Mouse (Mus musculus): ENCODE measurements around the gene E030018B13Rik.
A peak's percentile ranks its signal among the peaks of the same experiment; 100 is the strongest.

The E030018B13Rik gene

DNA sequence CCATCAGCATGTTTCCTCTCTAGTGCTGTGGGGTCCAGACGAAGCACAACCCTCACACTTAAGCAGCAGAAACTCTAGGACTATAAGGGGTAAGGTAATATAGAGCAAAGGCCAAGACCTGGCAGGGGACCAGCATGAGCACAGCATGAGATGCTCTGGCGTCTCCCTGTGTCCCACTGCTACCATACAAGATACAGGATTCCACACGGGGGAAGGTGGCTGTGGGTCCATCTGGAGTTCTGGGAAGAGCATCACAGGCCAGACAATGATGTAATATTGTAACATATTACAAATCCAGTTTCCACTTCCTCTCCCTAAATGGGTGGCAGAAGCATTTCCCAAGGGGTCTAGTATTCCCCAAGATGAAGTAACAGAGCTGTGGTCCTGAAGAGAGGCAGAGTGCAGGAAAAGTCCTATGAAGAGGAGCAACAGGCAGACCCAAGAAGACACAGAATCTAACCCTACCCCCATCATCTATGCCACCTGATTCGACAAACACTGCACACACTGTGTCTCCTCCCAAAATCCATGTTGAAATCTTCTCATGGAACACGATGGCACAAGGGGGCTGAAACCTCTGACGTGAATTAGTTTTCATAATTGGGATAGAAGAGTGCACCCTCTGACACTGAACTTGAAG is at the start of gene E030018B13Rik:
E030018B13Rik (plus strand) TSS at position 590 of the 640 bp plus-strand sequence.
- DNase-seq (ENCODE audit: low spot score): no peak

DNA sequence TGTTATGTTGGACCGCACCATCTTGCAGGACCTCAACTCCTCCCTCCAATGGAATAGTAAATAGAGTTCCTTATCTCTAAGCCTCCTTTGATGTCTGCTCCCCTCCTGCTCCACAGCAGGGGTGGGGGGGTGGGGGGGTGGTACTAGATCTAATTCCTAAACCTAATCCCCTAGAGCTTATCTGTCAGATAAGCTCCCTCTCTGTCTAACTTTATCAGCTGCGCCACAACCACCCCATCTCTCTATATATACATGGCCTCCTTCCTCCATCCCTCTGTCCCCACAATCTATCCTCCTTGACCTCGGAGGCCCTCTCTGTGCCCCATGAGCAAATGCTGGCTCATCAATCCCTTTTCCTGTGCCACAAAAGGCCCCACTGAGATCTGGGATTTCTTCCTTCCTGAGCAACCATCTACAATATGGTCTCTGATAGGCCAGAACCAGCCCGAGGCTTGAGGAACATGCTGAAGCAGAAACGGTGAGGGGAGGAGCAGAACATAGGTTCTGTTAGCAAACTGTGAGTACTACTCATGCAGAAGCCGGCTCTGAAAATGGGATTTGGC is 48.2 kb upstream of the E030018B13Rik start:
- DNase-seq (ENCODE audit: low spot score): no peak

DNA sequence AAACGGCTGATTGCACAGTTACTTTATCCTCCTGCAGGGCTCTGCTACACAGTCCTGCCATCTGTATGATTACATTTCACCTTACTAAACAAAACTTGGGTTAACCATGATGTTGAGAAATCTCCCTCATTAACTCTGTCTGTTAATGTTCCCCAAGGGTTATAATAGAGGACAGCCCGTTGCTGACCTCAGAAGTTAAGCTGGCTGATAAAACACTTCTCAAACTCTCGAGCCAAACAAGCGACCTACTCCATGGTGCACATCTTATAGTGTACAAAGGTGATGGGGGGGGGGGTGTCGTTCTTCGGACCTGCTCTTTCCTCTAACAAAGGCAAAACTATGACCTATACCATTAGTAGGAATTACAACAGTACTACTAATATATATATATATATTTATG is 45.0 kb upstream of the E030018B13Rik start:
- no peak for DNase-seq (ENCODE audit: low spot score)

DNA sequence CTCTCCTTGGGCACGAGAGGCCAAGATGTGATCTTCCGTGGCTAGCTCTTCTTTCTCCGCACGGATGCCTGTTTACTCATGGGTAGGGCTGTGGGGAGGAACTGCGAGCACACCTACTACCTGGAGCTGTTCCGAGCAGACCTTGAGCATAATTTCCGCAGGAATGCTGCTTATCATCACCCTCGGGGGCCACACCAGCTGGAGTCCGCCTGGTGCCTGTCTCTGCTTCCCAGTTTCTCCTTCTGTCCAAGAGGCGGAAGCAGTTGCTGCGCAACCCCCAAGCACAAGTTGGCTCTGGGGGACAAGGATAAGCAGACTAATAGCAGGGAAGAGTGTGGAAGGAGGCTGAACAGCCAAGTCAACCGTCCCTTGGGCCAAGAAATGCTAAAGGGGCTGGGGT is 42.8 kb upstream of the E030018B13Rik start:
- no peak for DNase-seq (ENCODE audit: low spot score)

DNA sequence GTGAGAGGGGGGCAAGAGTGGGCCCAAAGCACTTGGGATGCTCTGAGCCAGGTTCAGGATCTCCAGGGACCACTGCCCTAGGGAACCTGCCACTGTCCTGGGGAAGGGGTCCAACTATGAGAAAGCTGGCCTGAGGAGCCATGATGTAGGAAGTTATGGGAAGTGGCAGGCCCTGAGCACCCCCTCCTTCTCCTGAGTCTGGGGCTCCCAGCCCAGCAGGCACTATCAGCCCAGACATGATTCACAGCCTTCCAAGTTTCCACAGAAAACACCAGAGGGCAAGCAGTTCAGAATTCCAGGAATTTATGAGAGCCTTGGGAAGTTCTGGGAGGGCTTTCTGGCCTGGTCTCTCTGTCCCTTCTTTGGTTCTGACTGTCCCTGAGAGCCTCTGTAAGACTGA is 41.0 kb upstream of the E030018B13Rik start:
- no peak for DNase-seq (ENCODE audit: low spot score)

DNA sequence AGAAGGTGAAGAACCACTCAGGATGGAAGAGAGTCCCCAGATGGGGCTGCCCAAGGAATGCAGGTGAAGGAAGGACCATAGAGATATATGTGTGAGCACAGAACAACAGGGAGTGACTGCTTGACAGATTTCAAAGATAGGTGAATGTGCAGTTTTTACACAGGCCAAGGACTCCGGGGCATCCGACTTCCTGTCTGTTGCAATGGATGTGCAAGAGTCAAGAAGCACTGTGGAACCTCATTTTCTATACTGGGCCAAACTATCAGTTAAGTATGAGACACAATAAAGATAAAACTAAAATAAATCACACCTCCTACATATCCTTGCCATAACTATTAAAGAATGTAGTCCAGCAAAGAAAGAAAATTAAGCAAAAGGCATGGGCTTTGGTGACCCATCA is 40.0 kb upstream of the E030018B13Rik start:
- DNase-seq (ENCODE audit: low spot score): no peak

DNA sequence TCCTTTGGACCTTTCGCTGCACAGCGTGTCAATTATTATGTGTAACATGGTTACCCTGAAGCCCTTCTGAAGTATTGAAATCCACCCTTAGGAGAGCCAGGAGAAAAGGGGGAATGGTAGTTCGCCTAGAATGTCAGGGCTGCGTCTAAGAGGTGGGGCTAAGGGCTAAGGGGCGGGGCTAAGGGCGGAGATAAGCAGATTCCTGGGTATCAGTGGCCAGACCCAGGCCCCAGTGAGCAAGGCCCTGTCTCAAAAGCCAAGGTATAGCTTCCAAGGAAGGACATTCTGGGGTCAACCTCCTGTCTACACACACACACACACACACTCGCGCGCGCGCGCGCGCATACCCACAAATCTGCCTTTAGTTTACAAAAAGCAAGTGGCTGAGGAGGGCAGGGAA is 39.0 kb upstream of the E030018B13Rik start:
- DNase-seq (ENCODE audit: low spot score): no peak

DNA sequence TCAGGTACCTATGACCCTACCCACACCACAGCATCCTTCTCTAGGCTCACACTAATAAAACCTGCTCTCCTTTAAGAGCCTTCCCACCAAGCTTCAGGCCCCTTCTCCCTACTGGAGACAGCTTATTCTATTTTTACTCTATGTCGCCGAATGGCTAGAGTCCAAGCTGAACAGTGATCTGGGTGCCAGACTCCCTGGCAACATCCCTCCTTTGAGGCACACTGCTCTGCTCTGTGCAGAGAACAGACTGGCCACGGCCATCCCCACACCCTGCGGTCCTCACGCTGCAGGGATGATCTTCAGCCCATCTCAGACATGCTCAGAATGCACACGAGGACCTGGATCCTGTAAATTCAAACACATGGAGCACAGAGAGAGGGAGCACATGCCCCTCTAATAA is 37.1 kb upstream of the E030018B13Rik start:
- DNase-seq (ENCODE audit: low spot score): no peak

DNA sequence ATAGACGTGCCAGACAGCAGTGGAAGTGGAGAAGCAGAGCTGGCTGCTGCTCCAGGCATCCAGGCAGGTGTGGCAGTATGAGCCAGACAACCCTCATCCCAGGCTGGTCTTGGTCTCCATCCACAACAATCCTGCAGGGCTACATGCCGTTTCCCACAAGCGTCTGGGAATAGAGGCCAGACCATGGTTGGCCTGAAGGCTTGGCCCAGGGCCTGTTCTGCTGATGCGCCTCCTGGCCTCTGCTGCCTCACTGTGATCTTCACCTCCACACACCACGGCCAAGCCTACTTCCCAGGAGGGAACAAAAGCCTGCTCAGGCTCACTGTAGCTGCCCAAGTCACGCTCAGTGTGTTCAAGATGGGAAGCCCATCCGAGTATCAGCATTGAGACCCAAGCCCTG is 33.9 kb upstream of the E030018B13Rik start:
- no peak for DNase-seq (ENCODE audit: low spot score)

DNA sequence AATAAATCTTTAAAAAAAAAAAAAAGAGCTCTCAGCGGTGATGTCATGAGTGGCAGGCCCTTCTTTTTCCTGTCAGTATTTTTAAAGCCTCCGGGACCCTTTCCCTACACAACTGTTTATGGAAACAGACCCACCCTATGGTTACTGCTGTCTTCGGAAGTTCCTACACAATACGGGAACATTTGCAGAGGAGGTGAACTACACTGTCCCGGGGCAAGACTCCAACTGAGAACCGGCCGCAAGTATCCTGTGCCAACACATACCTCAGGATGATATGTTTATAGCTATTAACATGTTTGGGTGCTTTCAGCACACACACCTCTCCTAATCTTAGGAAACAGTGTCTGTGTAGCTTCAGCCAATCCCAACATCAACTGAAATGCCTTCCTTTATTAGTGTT is 31.6 kb upstream of the E030018B13Rik start:
- DNase-seq (ENCODE audit: low spot score): no peak

DNA sequence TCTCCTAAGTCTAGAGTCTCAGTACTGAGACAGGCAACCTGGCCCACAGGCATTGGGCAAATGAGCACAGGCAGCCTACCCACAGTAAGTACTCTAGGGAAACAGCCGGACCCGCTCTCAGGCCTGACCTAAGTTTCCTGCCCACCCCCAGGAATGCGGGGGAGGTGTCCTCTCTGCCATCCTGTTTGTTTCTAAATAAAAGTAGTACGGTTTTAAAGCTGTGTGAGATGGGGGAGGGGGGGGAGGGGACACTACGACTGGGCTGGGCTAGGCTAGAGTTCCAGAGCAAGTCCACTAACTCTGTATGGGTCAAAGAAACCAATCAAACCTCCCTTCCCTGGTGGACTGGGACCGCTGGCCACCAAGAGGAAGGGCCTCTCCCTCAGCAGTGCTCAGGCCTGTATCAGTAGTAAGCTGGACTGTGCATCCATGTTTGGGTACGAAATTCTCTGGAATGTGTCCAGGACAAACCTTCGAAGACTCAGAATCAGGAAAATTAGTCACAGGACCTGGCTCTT is 29.6 kb upstream of the E030018B13Rik start:
- no peak for DNase-seq (ENCODE audit: low spot score)

DNA sequence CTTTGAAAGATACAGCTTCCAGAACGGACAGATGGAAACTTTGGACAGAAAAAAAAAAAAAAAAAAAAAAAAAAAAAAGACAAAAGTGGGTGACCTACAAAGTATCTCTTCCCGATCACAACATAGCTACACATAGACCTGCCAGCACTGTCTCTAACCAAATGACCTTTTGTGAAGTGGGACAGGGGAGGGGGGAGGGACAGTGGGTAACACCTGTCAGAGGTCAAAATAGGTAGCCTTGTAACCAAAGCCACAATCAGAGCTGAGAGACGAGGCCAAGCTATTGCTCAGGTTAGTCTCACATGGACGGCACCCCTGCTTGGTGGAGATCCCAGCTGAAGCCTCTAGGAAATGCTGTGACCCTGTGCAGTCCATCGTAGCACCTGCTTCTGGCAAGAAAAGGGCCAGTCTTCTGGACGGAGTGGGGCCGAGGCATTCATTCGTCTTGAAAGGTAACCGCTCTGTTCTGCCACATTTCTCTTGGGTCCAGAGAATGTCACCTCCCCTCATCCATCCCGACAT is 29.0 kb upstream of the E030018B13Rik start:
- DNase-seq (ENCODE audit: low spot score): no peak

DNA sequence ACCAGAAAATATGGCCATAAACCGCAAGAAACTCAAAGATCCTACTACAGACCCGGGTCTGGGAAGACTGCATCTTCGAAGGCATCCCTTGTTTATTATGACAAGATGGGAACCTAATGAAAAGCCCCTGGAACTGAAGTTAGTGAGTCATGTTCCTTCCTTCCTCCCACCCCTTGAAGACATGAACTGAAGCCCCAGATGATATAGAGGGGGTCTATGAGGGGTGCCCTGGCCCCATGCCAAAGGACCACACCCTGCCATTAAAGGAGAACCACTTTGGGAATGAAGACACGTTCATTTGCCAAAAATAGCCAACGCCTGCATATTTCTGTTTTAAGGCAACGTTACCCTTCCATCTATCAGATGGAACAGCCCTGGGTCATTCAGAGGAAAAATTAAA is 28.0 kb upstream of the E030018B13Rik start:
- DNase-seq (ENCODE audit: low spot score): no peak

DNA sequence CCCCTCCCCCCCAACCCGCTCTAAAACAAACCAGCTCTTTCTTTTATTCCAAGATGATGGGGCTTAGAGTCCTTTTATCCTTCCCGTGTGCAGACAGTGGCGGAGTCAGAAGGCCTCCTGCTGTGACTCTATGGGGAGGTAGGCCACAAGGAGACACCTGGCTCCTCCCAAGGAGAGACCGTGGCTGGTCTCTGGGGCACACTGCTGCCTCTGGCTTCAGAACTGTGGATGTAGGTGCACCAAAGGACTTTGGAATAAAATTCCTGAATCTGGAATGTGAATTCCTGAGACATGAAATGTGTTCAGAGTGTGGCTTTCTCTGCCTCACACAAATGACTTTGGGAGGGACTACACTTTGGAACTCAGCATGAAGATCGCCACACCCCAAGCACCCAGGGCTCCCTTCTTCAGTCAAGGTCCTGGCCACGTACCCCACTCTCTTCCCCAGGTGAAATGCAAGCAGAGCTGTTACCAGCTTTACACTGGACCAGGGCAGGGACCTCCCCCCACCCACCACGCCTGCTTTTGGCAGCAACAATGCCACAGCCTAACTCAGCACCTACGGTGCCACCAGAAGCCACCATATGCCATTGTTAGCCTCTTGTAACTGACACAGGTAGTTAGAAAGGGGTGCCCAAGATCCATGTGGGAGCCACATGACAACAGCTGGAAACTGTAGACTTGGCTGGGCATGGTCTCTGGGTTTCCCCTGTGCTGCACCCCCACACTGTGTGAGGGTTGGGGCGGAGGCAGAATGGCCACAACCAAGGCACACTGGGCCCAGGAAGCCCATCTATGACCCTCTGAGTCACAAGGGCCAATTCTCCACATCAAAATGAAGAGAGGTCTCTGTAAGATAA is 27.3 kb upstream of the E030018B13Rik start:
- no peak for DNase-seq (ENCODE audit: low spot score)

DNA sequence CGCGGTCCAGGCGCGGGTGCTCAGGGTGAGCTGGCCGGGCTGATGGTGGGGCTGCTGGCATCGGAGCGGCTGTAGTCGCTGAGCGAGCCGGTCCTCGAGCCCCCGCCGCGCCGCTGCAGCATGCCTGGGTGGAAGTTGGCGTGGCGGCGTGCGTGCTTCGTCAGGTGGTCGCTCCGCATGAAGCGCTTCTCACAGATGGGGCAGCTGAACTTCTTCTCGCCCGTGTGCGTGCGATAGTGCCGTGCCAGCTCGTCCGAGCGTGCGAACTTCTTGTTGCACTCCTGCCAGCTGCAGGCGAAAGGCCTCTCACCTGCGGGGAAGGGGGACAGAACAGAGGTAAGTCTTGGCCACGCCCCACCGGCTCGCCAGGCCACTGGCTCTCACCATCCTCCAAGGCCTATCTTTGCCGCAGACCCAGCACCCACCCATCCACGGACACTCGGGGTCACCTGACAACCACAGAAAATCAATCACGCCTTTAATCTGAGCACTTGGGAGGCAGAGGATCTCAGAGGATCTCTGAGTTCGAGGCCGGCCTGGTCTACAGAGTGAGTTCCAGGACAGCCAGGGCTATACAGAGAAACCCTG is 25.1 kb upstream of the E030018B13Rik start:
- DNase-seq (ENCODE audit: low spot score): no peak

DNA sequence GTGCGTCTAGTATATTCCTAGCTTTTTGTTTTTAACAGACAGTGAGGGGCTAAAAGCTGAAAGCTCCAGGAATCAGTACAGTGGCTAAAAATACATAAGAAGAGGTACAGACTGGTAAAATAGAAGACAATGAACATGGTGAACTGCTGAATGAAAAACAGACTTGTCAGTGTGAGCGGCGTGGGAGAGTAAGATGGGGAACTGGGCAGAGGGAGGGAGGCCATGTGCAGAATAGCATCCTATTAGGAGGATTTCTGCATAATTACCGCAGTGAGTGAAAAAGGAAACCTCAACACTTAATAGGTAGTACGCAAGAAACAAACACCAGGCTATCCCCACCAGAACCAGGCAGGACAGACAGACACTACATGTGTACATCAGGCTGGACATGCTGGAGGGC is 23.5 kb upstream of the E030018B13Rik start:
- DNase-seq (ENCODE audit: low spot score): no peak

DNA sequence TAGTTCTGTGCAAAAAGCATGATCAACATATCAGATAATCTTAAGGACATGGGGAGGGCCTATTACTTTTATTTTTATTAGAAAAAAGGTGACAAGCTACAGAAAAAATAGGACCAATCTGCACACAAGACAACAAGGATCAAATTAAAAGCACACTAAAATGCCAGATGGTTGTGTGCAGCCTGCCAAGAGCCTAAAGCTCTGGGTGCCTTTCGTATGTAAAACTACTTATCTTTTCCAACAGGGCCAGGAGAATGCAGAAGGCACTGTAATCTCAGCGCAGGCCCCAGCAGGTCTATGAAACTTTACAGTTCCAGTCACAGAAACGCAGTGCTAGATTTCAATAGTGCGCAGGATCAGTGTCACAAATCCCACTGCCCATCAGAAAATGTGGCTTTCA is 22.9 kb upstream of the E030018B13Rik start:
- DNase-seq (ENCODE audit: low spot score): no peak

DNA sequence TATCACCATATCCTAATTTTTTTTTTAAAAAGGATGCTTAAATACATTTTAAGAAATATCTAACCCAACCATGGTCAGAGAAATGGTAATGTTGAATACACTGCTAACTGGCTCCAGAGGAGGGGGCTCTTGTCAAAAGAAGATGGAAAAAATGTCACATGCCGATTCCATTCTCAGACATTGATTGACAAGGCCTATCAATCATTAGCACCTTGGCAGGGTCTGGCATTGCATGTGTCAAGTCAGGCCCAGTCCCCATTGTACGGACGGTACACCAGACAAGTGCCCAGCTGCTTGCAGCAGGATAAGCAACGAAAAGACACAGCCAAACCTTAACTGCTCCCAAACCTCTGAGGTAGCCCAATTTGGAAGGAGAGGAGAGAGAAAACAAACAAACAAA is 22.0 kb upstream of the E030018B13Rik start:
- no peak for DNase-seq (ENCODE audit: low spot score)

DNA sequence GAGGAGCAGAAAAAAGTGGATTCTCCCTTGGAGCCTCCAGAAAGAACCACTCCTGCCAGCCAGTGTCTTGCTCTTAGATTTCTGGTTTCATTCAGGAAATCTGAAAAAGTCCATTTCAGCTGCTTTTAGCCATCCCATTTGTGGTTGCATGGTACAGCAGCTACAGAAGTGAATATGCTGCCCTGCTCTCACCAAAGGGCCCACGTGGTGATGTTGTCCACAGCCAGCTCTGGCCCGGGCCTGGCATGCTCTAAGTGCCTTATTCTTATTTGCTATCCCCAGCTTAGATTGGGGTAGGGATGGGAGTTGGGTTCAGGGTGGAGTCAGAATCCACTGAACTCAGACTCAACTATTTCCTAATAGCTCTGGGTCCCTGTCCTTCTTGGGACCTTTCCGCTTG is 21.4 kb upstream of the E030018B13Rik start:
- no peak for DNase-seq (ENCODE audit: low spot score)

DNA sequence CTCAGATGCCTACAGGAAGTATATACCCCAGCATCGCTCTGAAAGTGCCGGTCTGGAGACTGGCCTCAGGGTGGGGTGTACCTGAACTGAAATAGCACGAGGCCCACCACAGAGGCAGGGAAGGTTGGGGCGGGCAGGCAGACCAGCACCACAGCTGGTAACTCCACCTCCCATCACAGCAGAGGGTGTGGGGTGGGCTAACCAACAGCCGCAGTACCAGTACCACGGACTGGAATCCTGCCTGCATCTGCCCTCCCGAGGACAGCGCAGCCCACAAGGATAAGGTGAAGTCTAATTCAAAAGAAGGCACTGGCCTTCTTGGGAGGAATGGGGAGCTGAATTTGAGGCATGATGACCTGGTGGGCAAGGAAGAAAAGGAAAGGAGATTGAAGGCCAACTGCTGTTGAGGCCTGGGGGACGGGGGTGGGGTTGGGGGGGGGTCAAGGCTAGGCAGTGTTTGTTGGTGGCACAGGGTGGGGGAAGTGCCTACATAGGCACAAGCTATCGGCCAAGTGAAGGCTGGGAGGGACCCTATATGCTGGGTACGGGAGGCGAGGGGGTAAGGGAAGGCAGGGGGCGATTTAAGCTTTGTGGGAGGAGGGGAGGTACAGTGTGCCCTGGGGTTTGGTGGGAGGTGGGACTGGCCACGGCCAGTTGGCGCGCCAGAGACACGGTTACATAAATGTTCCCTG is 20.2 kb upstream of the E030018B13Rik start:
- no peak for DNase-seq (ENCODE audit: low spot score)

DNA sequence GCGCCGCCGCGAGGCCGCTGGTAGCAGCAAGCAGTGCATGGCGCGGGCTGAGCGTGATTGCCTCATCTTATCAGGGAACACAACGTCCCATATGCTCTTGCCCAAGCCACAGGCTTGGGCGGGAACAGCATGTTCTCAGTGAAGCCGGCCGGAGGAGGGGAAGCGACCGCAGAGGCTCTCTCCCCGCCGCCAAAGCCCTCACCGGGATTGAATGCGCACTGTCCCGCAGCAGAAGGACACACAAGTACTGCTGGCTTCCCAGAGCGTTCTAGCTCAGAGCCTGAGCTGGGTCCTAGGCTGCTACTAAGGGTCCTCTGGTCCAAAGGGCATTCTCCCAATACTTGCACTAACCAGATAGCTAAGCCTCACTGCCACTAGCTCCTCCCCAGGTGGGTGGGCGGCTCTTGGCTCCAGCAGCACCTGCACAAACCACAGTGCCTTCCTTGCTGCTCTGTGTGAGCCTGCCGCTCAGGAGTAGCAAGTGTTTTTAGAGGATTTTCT is 19.6 kb upstream of the E030018B13Rik start:
- peak; percentile 74 for DNase-seq (ENCODE audit: low spot score)

DNA sequence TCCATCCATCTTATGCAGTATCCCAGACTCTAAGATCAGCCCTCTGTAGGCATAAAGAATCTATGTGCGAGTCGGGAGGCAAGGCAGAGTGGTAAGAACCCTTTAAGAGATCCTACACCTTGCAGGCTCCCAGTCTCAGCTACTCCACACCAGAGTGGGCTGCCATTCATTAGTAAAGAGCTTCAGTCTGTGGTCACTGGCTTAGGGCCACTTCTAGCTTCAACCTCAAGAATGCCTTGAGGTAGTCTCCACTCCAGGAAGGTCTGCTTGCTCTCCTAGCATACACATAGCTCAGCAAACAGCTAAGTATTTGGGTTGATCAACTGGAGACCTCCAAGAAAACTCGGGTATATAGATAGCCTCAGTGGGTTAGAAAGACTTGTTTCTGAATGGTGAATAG is 19.0 kb upstream of the E030018B13Rik start:
- no peak for DNase-seq (ENCODE audit: low spot score)
